Mouse (Mus musculus) thymus, adult 18-20 months (tissue): Measurements from ENCODE around the gene Zfp978.
"Not testable (repeated sequence)": the region's sequence is repeated elsewhere in the genome, so short reads cannot be mapped to it uniquely, and the experiment has no call there.

ENCODE experiments used
- DNase-seq, 2 experiments: peaks; one replicate each; pipeline ENCODE4 v3.0.0; 2022; ENCODE audit warnings: mixed read lengths in 2 of 2

Gene Zfp978

GRCm38 (mm10) chr4:147417157-147417778 is 56.2 kb downstream of the Zfp978 start:
- no peak for DNase-seq

GRCm38 (mm10) chr4:147417921-147418320 is 56.8 kb downstream of the Zfp978 start:
- DNase-seq = no peak

- DNase-seq = not testable (repeated sequence)
These were observed 57.2 kb downstream of the Zfp978 start for GRCm38 (mm10) chr4:147418333-147418732.

DNA sequence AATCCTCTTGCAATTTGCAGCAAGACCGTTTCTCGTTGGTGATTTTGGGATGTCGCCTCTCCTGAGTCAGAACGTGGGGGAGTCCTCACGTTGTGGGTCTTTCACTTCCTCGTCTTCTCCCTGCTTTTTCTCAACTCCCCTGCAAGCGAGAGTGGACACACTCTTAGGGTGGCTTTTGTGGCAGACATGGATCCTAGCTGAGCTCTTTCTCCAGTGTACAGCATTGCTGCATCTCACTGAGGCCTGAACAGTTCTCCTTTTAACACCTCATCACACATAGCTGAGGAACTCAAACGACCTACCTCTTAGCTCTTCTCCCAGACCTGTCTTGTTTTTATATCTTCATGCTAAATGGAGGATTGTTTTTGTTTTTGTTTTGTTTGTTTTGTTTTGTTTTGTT is 58.1 kb downstream of the Zfp978 start:
- DNase-seq = not testable (repeated sequence)

GRCm38 (mm10) chr4:147419756-147420590 is 58.9 kb downstream of the Zfp978 start:
- not testable (repeated sequence) for DNase-seq

DNA sequence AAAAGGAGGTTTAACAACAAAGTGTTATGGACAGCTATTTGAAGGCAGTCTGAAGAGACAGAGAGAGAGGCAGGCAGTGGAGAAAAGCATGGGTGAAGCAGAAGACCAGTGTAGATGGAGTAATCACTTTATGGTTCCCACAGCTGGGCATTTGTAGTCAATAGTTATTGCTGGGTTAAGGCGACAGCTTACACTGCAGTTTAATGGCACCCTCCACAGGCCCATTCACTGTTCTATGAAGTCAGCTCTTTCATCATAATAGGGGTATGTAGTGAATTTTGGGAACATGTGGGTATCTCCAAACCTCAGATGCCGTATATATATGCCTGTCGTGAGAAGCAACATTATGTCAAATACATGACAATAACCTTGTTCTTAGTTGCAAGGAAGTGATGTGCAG is 59.7 kb downstream of the Zfp978 start:
- DNase-seq = no peak

DNA sequence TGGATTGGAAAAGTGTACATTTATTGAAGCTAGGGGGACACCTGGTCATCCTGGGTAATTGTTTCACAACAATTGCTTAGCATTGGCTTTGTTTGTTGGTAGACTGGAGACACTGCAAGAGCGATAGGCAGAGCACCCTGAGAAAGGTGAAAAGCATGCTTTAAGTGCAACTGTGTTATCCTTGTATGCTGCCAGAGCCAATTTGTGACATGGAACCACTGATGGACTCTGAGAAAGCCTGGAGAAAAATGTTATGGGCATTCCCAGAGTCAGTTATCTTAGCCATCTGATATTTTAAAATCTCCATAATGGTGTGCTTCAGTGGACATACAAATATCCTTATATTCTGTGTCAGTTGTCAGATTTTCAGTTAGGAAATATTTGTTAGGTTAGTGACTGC is 60.2 kb downstream of the Zfp978 start:
- DNase-seq = not testable (repeated sequence)

- no peak for DNase-seq
These were observed 62.0 kb downstream of the Zfp978 start for GRCm38 (mm10) chr4:147423140-147423539.

- DNase-seq = no peak
These were observed 62.7 kb downstream of the Zfp978 start for GRCm38 (mm10) chr4:147423641-147424298.

GRCm38 (mm10) chr4:147424404-147424803 is 63.3 kb downstream of the Zfp978 start:
- not testable (repeated sequence) for DNase-seq

DNA sequence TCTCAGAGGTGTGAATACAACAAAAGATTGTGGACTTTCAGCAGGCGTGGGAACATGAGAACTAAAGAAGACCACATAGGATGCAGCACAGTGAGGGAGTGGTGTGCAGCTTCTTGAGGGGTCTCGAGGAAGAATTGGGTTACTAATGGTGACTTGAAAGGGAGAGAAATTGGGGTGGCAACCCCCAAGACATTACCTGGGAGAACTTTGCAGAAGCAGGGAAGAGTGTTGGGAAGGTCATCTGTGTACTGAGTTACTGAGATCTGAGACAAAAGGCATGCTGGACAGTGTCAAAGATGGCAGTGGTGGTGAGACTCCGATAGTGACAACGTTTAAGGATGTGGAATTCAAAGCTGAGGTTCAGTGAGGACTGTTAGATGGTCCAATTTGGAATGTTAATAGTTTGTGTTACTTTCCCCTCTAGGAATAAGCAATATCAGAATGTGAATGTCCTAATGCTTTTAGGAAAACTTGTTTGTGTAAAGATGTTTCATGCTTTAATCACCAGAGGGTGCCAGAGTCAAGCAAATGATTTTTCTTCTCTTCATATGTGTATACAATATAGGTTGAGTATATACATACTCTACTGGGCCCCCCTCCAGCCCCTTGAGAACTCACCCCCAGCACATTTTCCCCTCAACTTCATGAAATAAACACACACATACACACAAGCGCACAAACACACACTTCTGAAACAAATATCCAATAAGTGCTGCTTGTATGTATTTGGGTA is 64.7 kb downstream of the Zfp978 start:
- DNase-seq = not testable (repeated sequence)

DNA sequence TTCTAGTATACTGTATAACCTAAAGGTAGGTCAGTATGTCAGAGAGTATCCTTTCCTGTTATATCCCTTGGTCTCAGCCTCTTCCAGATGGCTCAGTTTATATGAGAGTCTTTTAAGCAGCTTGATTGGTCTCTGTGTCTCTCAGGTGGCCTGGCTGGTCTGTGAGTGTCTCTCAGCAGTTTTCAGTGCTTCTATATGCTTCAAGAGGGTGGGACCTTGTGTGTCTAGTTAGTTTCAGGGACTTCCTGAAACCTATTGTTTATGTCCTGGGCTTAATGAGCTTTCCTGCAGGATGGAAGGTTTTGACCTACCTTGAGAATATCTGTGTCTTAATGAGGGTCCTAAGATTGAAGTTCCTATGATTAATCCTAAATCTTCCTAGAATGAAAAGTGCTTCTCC is 69.5 kb downstream of the Zfp978 start:
- no peak for DNase-seq

DNA sequence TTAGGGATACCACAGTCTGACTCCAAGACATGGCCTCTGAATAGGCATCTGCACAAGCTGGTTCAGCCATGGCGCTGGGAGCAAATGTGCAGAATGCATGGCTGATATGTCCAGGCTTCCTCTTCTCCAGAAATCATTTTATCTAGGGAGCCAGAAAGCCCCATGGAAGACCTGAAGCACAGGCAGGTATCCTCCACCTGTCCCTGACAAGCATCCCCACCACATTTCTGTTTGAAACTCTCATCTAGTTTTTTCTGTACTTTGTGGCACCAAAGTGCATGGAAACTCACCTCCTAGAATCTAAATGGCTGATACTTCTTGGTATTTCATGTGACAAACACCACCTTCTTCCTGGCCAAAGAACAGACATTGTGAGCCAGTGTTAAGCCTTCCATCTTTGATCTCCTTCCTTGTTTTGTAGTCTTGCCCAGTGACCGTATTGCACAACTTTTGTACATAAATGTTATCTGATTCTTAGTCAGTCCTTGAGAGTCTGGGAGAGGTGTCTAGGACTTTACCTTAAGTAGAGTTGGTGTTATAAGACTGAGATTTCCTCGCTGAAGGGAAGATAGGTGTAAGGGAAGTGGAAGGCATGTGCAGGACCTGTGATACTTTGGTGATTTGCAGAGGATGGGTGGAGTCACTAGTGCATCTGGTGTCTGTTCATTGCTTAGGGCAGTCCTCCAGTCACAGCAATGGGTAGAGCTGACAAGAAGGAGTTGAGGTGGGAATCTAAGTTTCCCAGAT is 70.8 kb downstream of the Zfp978 start:
- not testable (repeated sequence) for DNase-seq

DNA sequence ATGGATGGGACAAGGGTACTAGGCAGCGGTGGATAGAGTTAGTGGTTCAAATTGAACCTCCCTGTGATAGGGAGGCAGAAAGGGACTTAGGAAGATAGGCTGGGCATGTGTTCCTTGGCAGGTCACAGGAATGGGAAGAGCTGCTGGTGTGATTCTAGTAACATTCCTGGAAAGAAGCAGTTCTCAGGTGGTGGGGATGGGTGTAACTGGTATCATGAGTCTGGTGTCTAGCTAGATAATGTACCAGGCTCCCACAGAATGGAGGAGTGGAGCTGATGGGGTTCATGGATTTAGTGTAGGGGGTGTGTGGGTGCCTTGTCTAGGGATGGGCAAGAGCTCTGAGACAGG is 71.3 kb downstream of the Zfp978 start:
- no peak for DNase-seq

DNA sequence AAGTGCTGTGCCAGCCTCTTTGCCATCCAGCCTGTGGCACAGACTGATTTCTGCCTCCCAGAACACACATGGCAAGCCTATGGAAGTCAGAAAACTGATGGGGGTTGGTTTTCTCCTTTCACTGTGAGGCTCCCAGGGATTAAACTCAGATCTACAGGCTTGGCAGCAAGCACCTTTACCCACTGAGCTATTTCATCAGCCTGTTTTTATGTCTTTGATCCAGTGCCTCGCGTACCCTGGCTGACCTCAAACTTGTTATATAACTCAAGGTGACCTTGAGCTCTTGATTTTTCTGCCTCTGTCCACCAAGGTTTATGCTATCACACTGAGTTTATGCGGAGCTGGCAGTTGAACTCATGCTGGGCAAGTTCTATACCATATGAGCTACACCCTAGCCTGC is 71.9 kb downstream of the Zfp978 start:
- DNase-seq = no peak

GRCm38 (mm10) chr4:147433874-147434273 is 72.8 kb downstream of the Zfp978 start:
- no peak for DNase-seq
